Mouse (Mus musculus) forelimb bud, embryonic 11.5 days (tissue): Measurements from ENCODE around the gene Drap1.
A peak's percentile ranks its signal among the peaks of the same experiment; 100 is the strongest.
"Not testable (repeated sequence)": the region's sequence is repeated elsewhere in the genome, so short reads cannot be mapped to it uniquely, and the experiment has no call there.

Source experiments
- DNase-seq: peaks from one replicate; pipeline ENCODE4 v3.0.0-alpha.2; 2012; ENCODE audit warnings: low read depth, low spot score

The Drap1 gene

DNA sequence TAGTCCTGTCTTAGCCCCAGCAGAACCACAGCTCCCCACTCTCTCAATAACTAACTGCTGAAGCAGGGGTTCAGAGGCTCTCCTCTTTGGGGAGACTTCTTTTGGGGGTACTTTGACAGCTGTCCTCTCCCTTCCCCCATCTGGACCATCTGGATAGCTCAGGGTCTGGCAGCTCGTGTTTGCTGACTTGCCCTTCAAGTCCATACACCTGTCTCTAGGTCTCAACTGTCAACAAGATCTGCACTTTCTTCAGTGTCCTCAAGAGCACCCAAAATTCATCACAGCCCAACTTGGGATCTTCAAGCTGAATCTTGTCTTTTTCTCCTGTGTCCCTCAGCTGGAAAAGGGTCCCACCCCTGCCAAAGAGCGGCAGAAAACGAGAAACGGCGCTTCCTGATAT is 3.0 kb downstream of the Drap1 start:
- DNase-seq, result no peak

DNA sequence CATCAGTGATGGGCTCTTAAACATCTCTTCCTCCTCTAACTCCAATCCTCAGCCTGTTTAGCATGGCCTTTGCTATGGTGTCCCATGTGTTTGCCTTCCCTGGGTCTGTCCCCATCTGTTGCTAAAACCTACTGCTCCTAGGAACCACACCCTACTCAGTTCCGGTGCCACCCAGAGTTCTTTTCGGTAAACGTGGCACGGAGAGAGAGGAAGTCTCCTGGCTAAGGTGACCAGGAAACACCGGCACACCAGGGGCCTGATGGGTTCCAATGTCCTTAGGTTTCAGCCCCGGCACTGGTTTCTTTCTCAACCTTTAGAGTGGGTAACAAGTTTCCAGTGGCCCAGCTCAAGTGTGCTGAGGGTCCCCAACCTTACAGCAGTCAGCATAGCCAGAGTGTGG is 4.2 kb downstream of the Drap1 start:
- DNase-seq, result no peak

DNA sequence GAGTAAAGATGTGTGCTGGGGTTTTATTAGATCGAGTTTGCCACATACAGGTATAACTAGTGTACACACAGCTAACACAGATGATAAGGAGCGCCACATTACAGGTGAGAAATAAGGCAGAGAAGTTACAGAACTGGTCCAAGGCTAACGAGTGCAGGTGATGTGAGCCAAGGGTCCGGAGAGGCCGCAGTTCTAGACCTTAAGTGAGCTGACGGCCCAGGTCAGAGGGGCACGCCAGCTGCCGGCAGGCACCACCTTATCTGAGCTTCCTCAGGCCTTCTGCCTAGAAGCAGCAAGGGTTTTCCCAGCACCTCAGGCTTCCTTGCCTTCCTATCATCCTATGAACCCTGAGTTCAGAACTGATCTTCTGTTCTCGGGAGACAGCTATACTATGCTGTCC is 5.1 kb downstream of the Drap1 start:
- no peak for DNase-seq

DNA sequence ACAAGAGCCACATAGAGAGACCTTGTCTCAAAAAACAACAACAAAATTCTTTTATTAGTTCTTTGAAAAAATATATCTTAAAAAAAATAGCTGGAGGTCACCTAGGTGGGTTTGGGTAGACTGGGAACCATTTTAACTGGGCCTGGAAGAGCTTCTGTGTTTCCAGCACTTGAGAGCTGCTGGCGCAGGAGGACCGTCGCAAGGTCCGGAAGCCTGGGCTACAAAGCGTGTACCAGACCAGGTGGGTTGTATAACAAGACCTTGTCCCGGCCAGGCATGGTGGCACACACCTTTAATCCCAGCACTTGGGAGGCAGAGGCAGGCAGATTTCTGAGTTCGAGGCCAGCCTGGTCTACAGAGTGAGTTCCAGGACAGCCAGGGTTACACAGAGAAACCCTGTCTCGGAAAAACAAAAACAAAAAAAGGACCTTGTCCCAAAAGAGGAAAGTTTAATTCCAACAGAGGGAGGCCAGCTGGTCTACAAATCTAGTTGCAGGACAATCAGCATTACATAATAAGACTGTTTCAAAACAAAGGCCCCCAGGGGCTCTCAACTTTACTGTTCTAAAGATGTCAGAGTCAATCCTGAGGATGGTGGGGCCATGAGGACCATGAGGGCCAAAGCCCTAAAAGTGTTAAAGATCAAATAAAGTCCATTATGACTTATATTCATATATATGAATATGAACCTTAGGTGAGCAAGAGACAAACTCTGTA is 5.9 kb downstream of the Drap1 start:
- no peak for DNase-seq

DNA sequence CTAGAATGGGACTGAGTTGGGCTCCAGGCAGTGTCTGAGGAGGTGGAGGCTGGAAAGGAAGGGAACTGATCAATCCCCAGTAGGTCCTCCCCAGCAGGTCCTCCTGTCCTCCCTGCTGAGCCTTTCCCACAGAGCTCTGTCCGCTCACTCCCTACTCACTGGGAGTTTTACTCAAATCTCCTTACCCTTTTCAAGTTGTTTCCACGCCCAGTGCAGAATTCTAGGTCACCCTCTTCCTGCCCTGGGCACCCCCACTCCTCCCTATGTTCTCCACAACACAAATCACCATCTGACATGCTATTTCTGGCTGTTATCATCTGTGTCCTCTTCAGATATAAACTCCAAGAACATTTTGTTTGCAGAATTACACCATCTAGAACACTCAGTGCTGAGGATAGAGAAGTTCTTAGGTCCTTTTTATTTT is 10.2 kb downstream of the Drap1 start:
- DNase-seq, result no peak

DNA sequence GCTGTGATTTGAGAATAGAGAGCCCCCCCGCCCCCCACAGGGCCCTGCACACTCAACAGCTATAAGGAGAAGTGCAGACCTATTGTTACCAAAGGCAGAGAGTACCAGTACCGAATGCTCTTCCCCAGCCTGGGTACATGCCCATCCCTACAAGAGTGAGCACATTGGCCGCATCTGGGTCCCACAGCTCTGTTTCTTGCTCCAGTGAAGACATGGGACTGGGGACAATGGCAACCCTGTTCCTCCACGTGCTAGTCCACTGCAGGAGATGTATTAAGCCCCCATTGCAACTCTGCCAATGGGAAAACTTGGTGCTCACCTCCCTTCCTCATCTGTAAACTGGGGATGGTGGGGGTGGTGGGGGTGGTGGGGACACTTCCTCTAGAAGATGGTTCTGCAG is 10.9 kb downstream of the Drap1 start:
- no peak for DNase-seq

DNA sequence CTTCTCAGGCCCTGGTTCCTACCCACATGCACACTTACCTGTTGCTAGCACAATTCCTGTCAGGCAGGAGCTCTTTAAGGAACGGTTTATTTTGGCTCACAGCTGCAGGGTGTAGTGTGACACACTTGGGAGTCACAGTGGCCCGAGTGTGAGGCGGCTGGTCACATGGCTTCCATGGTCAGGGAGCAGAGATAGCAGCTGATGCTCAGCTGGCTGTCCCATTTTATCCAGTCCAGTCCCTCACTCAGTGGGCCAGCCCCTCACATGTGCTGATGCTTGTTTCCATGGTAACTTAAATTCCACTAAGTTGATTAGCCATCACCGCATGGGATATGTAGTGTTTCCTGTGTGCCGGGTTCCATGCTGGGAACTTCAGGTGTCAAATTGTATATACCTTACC is 12.8 kb downstream of the Drap1 start:
- no peak for DNase-seq

DNA sequence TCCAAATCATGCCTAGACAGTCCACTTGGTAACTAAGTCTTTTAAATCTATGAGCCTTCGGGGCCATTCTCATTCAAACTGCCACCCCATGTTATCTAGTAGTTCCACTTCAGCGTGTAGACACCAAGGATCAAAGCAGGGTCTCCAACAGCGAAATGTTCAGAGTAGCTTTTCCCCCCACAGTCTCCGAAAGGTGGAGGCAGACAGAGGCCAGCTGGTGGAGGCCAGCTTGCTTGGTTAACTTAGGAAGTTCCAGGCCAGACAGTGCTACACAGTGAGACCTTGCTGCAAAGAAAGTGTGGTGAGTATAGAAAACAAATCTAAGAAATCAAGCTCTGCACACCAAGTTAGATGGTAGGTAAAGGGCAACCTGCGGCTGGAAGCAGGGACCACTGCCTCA is 14.1 kb downstream of the Drap1 start:
- no peak for DNase-seq

DNA sequence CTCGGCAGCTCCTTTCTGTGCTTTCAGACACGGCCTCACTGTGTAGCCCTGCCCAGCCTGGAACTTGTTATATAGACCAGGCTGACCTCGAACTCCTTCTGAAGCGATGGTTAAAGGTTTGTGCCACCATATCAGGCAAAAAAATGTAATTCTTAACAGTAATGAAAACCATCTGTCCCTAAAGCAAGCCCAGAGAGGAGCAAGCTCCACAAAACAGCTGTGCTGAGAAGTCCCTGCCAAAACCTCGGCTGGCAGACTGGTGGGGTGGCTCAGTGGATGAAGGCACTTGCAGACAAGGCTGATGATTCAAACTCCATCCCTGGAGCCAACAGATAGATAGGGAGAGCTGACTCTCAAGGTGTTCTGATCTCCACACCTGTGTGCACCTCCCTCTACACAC is 15.7 kb downstream of the Drap1 start:
- no peak for DNase-seq

DNA sequence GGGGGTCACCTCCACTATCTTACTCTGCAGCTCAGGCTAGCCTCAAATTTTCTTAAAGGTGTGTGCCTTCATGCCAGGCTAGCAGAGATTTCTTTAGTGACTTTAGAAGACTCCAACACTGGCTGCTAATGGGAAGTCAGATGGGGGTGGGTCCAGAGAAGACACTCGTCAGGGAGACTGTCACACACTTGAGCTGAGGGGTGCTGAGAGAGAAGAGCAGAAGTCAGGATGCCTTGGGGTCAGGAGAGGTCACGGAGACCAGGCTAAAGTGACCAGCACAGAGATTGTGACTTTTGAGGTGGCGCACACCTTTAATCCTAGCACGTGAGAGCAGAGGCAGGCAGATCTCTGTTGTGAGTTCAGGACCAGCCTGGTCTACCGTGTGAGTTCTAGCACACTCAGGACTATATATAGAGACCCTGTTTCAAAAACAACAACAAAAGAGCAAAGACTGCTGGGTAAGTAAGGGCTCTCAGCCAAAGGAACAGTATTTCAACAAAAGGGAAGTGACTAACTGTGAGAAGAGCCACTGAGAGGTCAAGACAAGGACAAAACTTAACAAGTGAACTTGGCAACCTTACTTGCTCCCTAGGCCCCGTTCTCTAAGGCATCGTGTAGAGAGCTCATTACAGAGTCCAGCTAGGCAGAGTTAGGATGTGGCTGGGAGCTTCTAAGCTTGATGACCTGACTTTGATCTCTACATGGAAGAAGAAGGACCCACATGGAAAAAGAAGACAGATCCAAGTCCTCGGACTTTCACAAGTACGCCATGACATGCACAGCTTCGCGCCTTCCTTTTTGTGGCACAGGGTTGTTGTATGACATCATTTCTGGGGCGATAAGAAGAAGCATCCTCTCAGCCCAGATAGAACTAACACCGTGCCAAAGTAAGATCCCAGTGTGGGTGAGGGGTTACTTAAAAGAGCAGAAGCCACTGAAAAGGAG is 16.4 kb downstream of the Drap1 start:
- DNase-seq, result no peak

DNA sequence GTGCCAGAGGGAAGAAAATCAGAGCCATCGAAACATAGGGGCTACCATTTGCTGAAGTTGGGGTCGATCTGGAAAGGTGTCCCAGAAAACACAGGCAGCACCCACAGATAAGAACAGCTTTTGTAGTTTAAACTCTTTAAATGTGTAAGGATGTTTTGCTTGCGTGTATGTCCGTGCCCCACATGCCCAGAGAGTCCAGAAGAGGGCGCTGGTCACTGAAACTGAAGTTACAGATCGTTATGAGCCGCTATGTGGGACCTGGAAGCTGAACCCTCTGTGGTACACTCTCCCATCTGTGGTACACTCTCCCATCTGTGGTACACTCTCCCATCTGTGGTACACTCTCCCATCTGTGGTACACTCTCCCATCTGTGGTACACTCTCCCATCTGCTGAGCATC is 17.6 kb downstream of the Drap1 start:
- DNase-seq, result no peak

DNA sequence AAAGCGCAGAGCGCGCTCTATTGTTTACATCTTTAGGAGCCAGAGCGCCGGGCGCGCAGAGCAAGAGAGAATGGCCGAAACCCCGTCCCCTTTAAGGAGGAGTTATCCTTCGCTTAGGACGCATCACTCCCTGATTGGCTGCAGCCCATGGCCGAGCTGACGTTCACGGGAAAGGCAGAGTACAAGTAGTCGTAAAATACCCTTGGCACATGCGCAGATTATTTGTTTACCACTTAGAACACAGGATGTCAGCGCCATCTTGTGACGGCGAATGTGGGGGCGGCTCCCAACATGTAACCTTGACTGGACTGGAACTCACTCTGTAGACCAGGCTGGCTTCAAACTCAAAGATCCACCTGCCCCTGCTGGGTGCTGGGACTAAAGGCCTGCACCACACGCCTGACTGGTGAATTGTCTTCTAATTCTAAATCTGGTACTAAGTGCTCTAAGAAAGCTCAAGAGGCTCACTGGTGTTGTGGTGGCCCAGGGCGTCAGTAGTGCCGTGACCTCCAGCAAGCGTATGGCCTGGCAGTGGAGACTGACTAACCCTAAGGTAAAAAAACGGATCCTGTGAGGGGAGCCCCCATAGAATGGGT is 18.1 kb downstream of the Drap1 start:
- not testable (repeated sequence) for DNase-seq

DNA sequence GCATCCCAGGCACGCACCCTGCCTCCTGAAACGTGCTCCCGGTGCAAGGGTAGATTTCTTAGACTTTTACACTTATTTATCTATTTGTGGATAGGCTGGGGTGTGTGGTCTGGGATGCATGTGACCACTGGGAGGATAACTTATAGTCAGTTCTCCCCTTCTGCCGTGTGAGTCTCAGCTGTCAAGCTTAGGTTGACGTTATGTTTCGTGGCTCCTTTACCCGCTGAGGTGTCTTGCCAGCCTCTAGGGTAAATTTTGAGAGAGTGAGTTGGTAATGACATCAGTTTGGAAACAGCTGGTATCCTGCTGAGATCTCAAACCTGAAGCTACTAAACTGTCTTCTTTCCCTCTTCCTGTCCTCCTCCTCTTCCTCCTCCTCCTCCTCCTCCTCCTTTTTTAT is 18.9 kb downstream of the Drap1 start:
- no peak for DNase-seq

DNA sequence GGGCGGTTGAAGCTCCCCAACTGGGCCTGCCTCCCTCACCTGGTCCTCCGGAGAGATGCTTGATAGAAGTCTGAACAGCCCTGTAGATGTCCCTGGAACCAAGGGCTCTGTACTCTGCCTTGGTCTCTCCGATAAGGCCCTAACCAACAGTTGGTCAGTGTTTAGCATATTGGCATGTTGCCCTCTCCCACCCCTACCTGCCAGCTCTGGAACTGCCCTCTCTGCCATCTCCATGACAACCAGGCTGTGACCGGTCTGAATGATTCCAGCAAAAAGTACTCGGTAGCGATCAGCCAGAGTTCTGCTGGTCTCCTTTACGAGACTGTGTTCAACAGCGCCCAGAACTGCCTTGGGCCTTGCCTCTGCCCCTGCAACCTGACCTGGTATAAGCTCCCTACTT is 22.5 kb downstream of the Drap1 start, which contains the start of gene Tsga10ip:
Gene Tsga10ip (minus strand): TSS at position 234 of the 400 bp plus-strand sequence.
- DNase-seq, result no peak

DNA sequence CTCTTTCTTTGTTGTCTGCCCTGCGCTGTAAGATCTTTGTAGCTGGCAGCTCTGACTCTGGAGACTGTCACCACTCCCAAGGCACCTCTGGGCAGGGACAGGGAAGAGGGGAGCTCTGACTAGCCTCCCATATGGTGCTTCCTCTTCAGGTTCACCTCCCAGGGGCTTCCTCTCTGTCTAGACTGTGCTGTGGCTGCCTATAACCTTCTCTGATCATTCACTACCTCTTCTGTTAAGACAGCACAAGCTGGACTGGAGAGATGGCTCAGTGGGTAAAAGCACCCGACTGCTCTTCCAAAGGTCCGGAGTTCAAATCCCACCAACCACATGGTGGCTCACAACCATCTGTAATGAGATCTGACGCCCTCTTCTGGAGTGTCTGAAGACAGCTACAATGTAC is 23.7 kb downstream of the Drap1 start:
- DNase-seq, result not testable (repeated sequence)

DNA sequence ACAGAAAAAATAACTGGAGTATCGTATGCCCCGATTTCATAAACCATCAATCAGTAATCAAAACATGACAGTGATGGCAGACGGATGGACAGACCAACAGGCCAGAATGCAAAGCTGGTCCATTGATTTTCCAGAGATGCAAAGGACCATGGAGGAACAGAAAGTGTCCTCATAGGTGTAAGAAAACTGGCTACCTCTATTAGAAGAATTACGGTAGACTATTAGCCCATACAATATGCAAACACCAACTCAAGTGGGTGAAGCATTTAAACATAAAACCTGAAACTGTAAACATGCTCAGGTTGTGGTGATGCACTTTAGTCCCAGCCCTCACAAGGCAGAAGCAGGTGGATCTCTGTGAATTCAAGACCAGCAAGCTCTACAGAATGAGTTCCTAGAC is 29.4 kb downstream of the Drap1 start:
- no peak for DNase-seq

DNA sequence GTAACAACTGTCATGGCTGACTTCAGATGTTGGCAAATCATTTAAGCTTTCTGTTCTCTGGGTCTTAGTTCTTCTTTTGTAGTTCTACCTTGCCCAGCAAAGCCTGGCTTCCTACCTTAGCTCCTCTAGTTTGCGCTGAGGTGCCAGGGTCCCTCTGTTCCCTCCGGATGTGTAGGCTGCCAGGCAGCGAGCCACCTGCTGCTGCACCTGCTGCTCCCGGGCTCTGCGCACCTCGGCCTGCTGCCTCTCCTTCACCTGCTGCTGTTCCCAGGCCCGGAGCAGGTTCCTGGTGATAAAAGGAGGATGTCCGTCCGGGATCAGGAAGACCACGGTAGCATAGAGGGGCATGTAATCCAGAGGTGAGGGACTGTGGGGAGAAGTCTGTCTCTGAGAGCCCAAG is 30.6 kb downstream of the Drap1 start:
- no peak for DNase-seq

DNA sequence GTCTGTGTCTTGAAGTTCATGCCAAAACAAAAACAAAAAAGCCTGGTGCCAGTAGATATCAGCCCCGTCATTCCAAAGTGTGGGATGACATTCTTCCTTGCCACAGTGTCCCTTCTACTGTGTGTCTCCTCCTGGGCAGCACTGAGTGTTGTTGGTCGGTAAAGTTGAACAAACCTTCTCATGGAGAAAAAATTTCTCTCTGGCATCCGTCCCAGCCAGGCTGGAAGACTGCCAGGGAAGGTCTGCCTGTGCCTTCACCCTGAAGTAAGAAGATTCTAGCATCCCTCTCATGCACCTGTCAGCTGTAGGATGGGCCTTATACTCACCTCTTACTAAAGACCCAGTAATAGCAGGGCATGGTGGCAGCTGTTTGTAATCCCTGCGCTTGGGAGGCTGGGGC is 31.9 kb downstream of the Drap1 start:
- no peak for DNase-seq

DNA sequence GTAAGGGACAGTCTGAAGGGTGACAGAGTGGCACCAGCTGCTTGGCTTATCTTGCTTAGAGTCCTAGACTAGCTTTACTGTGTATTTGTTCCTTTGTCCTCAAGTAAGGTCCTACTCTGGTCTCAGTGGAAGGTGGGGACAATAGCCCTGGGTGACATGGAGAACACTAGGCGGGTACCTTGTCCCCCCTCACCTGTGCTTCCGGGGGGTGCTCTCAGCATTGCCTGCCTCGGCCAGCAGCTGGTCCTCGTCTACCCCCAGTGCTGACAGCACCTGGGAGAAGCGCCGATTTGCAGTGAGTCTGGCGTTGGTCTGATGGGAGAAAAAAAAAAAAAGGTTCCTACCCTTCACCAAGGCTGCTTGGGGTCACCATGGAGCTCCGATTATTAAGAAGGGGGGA is 34.4 kb downstream of the Drap1 start:
- DNase-seq, result no peak

DNA sequence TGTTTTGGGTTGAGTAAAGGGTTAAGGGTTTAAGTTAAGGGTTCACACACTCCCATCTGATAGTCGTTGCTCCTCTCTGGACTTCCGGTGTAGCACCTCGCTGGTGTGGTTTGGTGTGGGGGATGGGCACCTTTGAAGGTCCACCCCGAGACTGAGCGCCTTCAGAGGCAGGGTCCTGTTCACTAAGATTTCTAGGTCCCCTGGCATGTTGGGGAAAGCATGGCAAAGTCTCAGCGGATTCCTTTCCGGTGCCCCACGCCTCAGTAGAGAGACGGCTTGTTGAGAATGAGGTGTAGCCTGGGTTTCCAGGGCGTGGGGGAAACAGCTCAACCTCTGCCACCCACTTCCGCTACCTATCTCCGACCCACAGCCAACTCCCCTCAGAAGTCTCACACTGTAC is 35.1 kb downstream of the Drap1 start:
- DNase-seq, result no peak

DNA sequence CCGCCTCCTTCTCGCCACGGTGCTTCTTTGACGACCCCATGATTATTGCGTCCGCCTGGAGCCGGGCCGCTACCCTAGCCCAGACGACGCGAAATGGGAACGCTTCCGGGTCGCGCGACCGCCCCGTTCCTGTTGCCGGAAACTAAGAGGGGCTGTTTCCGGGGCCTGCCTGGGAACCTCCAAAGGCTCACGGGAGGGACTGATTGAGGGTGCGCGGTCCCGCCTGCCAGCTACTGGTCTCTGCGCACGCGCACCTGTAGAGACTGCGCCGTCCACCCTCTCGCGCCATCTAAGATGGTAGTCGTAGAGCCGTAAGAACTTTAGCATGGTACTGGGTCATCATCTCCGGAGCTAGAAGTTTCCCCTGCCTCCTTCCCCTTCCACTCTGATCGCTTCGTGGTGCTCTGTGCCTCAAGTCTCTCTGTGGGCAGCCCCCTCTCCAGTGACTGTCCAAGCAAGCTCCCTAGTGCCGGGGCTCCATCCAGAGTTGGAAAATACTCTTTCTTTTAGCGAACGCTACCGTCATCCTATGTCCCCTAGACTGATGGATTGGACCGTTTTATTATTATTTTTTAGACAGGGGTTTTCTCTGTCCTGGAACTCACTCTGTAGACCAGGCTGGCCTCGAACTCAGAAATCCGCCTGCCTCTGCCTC is 36.1 kb downstream of the Drap1 start, which contains the start of gene Sart1:
Gene Sart1 (minus strand): TSS at position 116 of the 655 bp plus-strand sequence.
- peak; percentile 95 for DNase-seq

DNA sequence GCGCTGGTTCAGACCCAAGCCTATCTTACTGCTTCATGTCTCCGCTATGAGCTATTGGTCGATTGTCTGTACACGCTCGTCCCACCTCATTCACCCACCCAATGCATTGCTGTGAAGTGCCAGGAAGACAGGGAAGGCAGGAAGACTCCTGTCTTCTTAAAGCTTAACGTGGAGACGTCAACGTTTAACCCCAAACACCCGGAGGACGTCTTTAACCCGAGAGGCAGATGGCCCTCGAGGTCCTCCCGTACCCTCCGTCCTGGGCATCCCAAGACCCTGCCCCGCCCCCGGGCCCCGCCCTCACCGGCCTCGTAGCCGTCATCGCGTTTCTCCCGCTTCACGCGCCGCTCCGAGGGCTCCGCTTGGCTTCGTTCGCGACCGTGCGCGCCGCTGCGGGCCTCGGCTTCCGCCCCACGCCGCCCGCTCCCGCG is 36.8 kb downstream of the Drap1 start:
- DNase-seq, result no peak
